Mouse (Mus musculus) ES-Bruce4 (cell line): ENCODE data around the gene Actl6b.

Source experiments
- EP300 ChIP-seq: IDR thresholded peaks from 2 replicates; pipeline ENCODE4 v1.6.1; 2011; ENCODE audit warnings: low read depth, low read length; ENCODE audit not compliant: insufficient read depth
- POLR2A ChIP-seq: IDR thresholded peaks from one replicate; pipeline ENCODE4 v1.8.1; 2011; ENCODE audit warnings: low read length; ENCODE audit not compliant: insufficient read depth

DNA sequence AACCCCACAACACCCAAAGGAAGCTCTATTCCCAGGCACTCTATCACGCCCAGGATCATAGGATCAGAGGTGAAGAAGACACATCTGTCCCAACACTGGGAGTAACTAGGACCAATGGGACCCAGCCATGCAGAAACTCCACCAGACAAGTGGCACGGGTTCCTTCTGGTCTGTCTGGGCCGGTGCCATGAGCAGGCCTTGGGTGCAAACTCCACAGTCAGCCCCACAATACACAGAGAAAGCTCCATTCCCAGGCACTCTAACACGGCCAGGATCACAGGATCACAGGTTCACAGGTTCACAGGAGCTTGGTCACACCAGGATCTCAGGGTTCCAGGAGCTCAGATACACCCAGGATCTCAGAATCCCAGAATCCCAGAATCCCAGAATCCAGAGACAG is 7.7 kb upstream of the Actl6b start:
- TF ChIP-seq EP300 (no peak), POLR2A (no peak)
